Mouse (Mus musculus): ENCODE data around the gene Slc6a6.

GRCm38 (mm10) chr6:91738058-91738457, 54.2 kb downstream of the Slc6a6 start:
- no peak for TF ChIP-seq CTCF (IDR thresholded peaks at IDR 0.05; ENCODE audit: low read depth)
- no peak; the same call in 1 of the 2 replicates for TF ChIP-seq EP300 (IDR thresholded peaks at IDR 0.05; ENCODE audit: low read depth)

Data from heart, postnatal 0 days (tissue).